Mouse (Mus musculus) heart, embryonic 16.5 days (tissue): ENCODE results near the gene Casd1. TPM values are rescaled to one million over a fixed set of nuclear protein-coding genes. Genes with fewer than 3 reads are reported as not detected.
A peak's percentile ranks its signal among the peaks of the same experiment; 100 is the strongest.

Experiments used
- ATAC-seq: fragments of 200-750 bp; cut with Nextera tagmentation; replicated peaks from 2 replicates; pipeline ENCODE4 v1.8.0; 2017; ENCODE audit warnings: moderate number of reproducible peaks; ENCODE audit not compliant: insufficient read depth, low FRiP score; ENCODE audit errors: extremely low read depth
- H3K27ac ChIP-seq: fragments of 300-500 bp; sonication (generic); 2 replicates; pipeline ENCODE4 v1.5.1; 2014; ENCODE audit warnings: mild to moderate bottlenecking, low read length, control low read depth, moderate library complexity
- H3K27me3 ChIP-seq: fragments of 300-500 bp; sonication (generic); 2 replicates; pipeline ENCODE4 v1.6.1; 2014; ENCODE audit warnings: low read length, mixed read lengths; ENCODE audit not compliant: control insufficient read depth, insufficient read depth
- H3K36me3 ChIP-seq: fragments of 300-500 bp; sonication (generic); 2 replicates; pipeline ENCODE4 v1.6.1; 2014; ENCODE audit not compliant: control insufficient read depth, insufficient read depth
- H3K4me1 ChIP-seq: fragments of 300-500 bp; sonication (generic); 2 replicates; pipeline ENCODE4 v1.6.1; 2014; ENCODE audit warnings: low read length, mixed read lengths; ENCODE audit not compliant: control insufficient read depth, insufficient read depth
- H3K4me2 ChIP-seq: fragments of 300-500 bp; sonication (generic); 2 replicates; pipeline ENCODE4 v1.6.1; 2014; ENCODE audit warnings: low read depth, mild to moderate bottlenecking, control low read depth, low read length
- H3K4me3 ChIP-seq: fragments of 300-500 bp; sonication (generic); 2 replicates; pipeline ENCODE4 v1.5.1; 2014; ENCODE audit warnings: mild to moderate bottlenecking, control low read depth, low read length
- H3K9ac ChIP-seq: fragments of 300-500 bp; sonication (generic); 2 replicates; pipeline ENCODE4 v1.6.1; 2014; ENCODE audit warnings: low read length, control low read depth
- H3K9me3 ChIP-seq: fragments of 300-500 bp; sonication (generic); replicated peaks from 2 replicates; pipeline ENCODE4 v1.6.1; 2016; ENCODE audit warnings: low read length; ENCODE audit not compliant: control insufficient read depth
- WGBS: fragments of 180-500 bp; shearing (Covaris S2); extraction: QIAGEN DNeasy Blood & Tissue Kit; methylation state at CpG from one replicate; pipeline ENCODE4 v1.1.7; 2014; 5-methylcytosine and 5-hydroxymethylcytosine counted together
- polyA plus RNA-seq: library from polyadenylated mRNA; unstranded; fragments of >200 nt; fragmentation: Nextera tagmentation; extraction: Ambion mirVana; gene quantifications from 2 replicates; pipeline ENCODE4 v1.2.1, GENCODE M21; 2015

Casd1 gene
- polyA plus RNA-seq, result 23.6 and 25.5 TPM in 2 replicates

GRCm38 (mm10) chr6:4600658-4601296 lies at the start of gene Casd1:
Casd1 (plus strand) TSS chr6:4600839.
- peaks cover 4% of the 10 kb centered on the region; the same call in 1 of the 2 replicates for H3K4me1 ChIP-seq
- H3K9ac ChIP-seq, result peak within 1 kb of the TSS; percentile 97
- no peaks in the 10 kb centered on the region for H3K9me3 ChIP-seq
- H3K27me3 ChIP-seq, result no peaks in the 10 kb centered on the region
- 1% methylated on average over 51 of the region's 64 CpGs for WGBS
- peak within 1 kb of the TSS; percentile 83 for H3K4me3 ChIP-seq
- H3K4me2 ChIP-seq, result peak within 1 kb of the TSS; percentile 81
- no peaks in the 10 kb centered on the region for H3K36me3 ChIP-seq
- peak within 1 kb of the TSS; percentile 93 for H3K27ac ChIP-seq
- peak; percentile 81 for ATAC-seq

- 80% methylated on average over 6 of the region's 6 CpGs for WGBS
- no peak overlapping the region for H3K4me3 ChIP-seq
- no peak overlapping the region for H3K9ac ChIP-seq
- ATAC-seq, result no peak
- H3K27ac ChIP-seq, result no peak overlapping the region
- H3K4me2 ChIP-seq, result no peak overlapping the region
- 0 out of 2 replicates have a peak, but pooled peaks cover 3% of the 10 kb centered on the region for H3K4me1 ChIP-seq
- no peaks in the 10 kb centered on the region for H3K36me3 ChIP-seq
- H3K27me3 ChIP-seq, result no peaks in the 10 kb centered on the region
- H3K9me3 ChIP-seq, result no peaks in the 10 kb centered on the region
These were observed 45.3 kb upstream of the Casd1 start for GRCm38 (mm10) chr6:4555366-4555765.

- Histone ChIP-seq H3K9ac (no peak overlapping the region), H3K4me1 (peaks cover 10% of the 10 kb centered on the region; the same call in 1 of the 2 replicates), H3K4me2 (no peak overlapping the region), H3K27me3 (no peaks in the 10 kb centered on the region), H3K4me3 (no peak overlapping the region), H3K9me3 (no peaks in the 10 kb centered on the region), H3K27ac (no peak overlapping the region), H3K36me3 (no peaks in the 10 kb centered on the region)
- WGBS, result 74% methylated on average over 8 of the region's 8 CpGs
- ATAC-seq, result no peak
These were observed 43.6 kb upstream of the Casd1 start for GRCm38 (mm10) chr6:4557086-4557485.

- Histone ChIP-seq H3K27me3 (no peaks in the 10 kb centered on the region), H3K4me2 (peak overlapping the region; percentile 51), H3K9me3 (no peaks in the 10 kb centered on the region), H3K36me3 (no peaks in the 10 kb centered on the region), H3K27ac (no peak overlapping the region), H3K9ac (no peak overlapping the region), H3K4me1 (peaks cover 10% of the 10 kb centered on the region), H3K4me3 (no peak overlapping the region)
- 10% methylated on average over 7 of the region's 7 CpGs for whole genome bisulfite sequencing
- ATAC-seq, result no peak
These were observed 43.0 kb upstream of the Casd1 start for GRCm38 (mm10) chr6:4557678-4558077.

- Histone ChIP-seq H3K4me2 (peak overlapping the region; percentile 24), H3K9me3 (no peaks in the 10 kb centered on the region), H3K27me3 (no peaks in the 10 kb centered on the region), H3K27ac (no peak overlapping the region; the same call in 1 of the 2 replicates), H3K4me1 (peaks cover 10% of the 10 kb centered on the region), H3K9ac (no peak overlapping the region), H3K4me3 (no peak overlapping the region), H3K36me3 (no peaks in the 10 kb centered on the region)
- peak; percentile 18; the same call in 1 of the 2 replicates for ATAC-seq
- whole genome bisulfite sequencing, result 16% methylated on average over 11 of the region's 11 CpGs
These were observed 39.5 kb upstream of the Casd1 start for GRCm38 (mm10) chr6:4561156-4561555.

- Histone ChIP-seq H3K9ac (no peak overlapping the region), H3K4me2 (peak overlapping the region; percentile 24; the same call in 1 of the 2 replicates), H3K36me3 (no peaks in the 10 kb centered on the region), H3K4me1 (peaks cover 10% of the 10 kb centered on the region), H3K4me3 (no peak overlapping the region), H3K9me3 (no peaks in the 10 kb centered on the region), H3K27ac (no peak overlapping the region; the same call in 1 of the 2 replicates), H3K27me3 (no peaks in the 10 kb centered on the region)
- no peak for ATAC-seq
These were observed 39.0 kb upstream of the Casd1 start for GRCm38 (mm10) chr6:4561621-4562020.

- Histone ChIP-seq H3K27me3 (no peaks in the 10 kb centered on the region), H3K4me1 (peaks cover 10% of the 10 kb centered on the region), H3K4me3 (no peak overlapping the region), H3K27ac (no peak overlapping the region), H3K36me3 (no peaks in the 10 kb centered on the region), H3K4me2 (no peak overlapping the region), H3K9me3 (no peaks in the 10 kb centered on the region), H3K9ac (no peak overlapping the region)
- no peak for ATAC-seq
- 54% methylated on average over 1 of the region's 1 CpGs for WGBS
These were observed 38.2 kb upstream of the Casd1 start for GRCm38 (mm10) chr6:4562401-4562800.

GRCm38 (mm10) chr6:4563477-4563876 lies 37.2 kb upstream of the Casd1 start:
- ATAC-seq, result no peak
- H3K9me3 ChIP-seq, result no peaks in the 10 kb centered on the region
- no peaks in the 10 kb centered on the region for H3K36me3 ChIP-seq
- WGBS, result 47% methylated on average over 5 of the region's 5 CpGs
- H3K4me1 ChIP-seq, result peaks cover 7% of the 10 kb centered on the region
- no peaks in the 10 kb centered on the region for H3K27me3 ChIP-seq
- H3K27ac ChIP-seq, result no peak overlapping the region
- H3K4me2 ChIP-seq, result no peak overlapping the region
- H3K4me3 ChIP-seq, result no peak overlapping the region
- H3K9ac ChIP-seq, result no peak overlapping the region

- Histone ChIP-seq H3K27ac (no peak overlapping the region), H3K9ac (no peak overlapping the region), H3K36me3 (no peaks in the 10 kb centered on the region), H3K4me2 (no peak overlapping the region), H3K4me1 (no peaks in the 10 kb centered on the region), H3K4me3 (no peak overlapping the region), H3K27me3 (no peaks in the 10 kb centered on the region), H3K9me3 (no peaks in the 10 kb centered on the region)
- ATAC-seq, result no peak
- WGBS, result 74% methylated on average over 4 of the region's 4 CpGs
These were observed 30.2 kb upstream of the Casd1 start for GRCm38 (mm10) chr6:4570412-4570811.
